Mouse (Mus musculus): Measurements from ENCODE around the gene Cux2. TPM values are rescaled to one million over a fixed set of nuclear protein-coding genes. Genes with fewer than 3 reads are reported as not detected.
A peak's percentile ranks its signal among the peaks of the same experiment; 100 is the strongest.

Cux2 gene
- polyA plus RNA-seq, 1 experiment, result 36.7 TPM

- peak within 1 kb of the TSS; percentile 89 for H3K4me3 ChIP-seq (replicated peaks; ENCODE audit: insufficient read depth, low read depth, low read length)
- peaks cover 13% of the 10 kb centered on the region for H3K4me1 ChIP-seq (ENCODE audit: control insufficient read depth, insufficient read depth, low read length)
- peak in 1 of 2 experiments; percentile 29 for DNase-seq
- H3K27me3 ChIP-seq (ENCODE audit: control insufficient read depth, insufficient read depth, low read length), result no peaks in the 10 kb centered on the region
- no peak for TF ChIP-seq POLR2A (IDR thresholded peaks at IDR 0.05; ENCODE audit: borderline replicate concordance, insufficient read depth, low read length)
- no peak for TF ChIP-seq CTCF (IDR thresholded peaks at IDR 0.05; ENCODE audit: borderline replicate concordance, insufficient read depth, low read depth, low read length)
- 7% methylated on average over 35 of the region's 35 CpGs for WGBS
- H3K27ac ChIP-seq (ENCODE audit: insufficient read depth, low read length), result peak within 1 kb of the TSS; percentile 73
Observed at GRCm38 (mm10) chr5:121837441-121838340, 212.2 kb downstream of the Cux2 start, which contains the start of gene Sh2b3. TSS of gene Sh2b3 (minus strand) at chr5:121837646.

- TF ChIP-seq CTCF (IDR thresholded peaks at IDR 0.05; ENCODE audit: borderline replicate concordance, insufficient read depth, low read depth, low read length), result no peak
- peak; percentile 68 for TF ChIP-seq POLR2A (IDR thresholded peaks at IDR 0.05; ENCODE audit: borderline replicate concordance, insufficient read depth, low read length)
- peaks cover 14% of the 10 kb centered on the region for H3K4me1 ChIP-seq (ENCODE audit: control insufficient read depth, insufficient read depth, low read length)
- H3K27me3 ChIP-seq (ENCODE audit: control insufficient read depth, insufficient read depth, low read length), result no peaks in the 10 kb centered on the region
- peak overlapping the region; percentile 73 for H3K27ac ChIP-seq (ENCODE audit: insufficient read depth, low read length)
- under 1% methylated on average over 76 of the region's 77 CpGs for WGBS
- DNase-seq, result peak; percentile 81 to 82
- peak overlapping the region; percentile 89 for H3K4me3 ChIP-seq (replicated peaks; ENCODE audit: insufficient read depth, low read depth, low read length)
Observed at GRCm38 (mm10) chr5:121836692-121837415, 213.0 kb downstream of the Cux2 start.

- Histone ChIP-seq H3K4me1 (ENCODE audit: control insufficient read depth, insufficient read depth, low read length) (peaks cover 21% of the 10 kb centered on the region), H3K27ac (ENCODE audit: insufficient read depth, low read length) (peak overlapping the region; percentile 73), H3K4me3 (replicated peaks; ENCODE audit: insufficient read depth, low read depth, low read length) (peak overlapping the region; percentile 89), H3K27me3 (ENCODE audit: control insufficient read depth, insufficient read depth, low read length) (no peaks in the 10 kb centered on the region)
- no peak for TF ChIP-seq POLR2A (IDR thresholded peaks at IDR 0.05; ENCODE audit: borderline replicate concordance, insufficient read depth, low read length)
- WGBS, result under 1% methylated on average over 51 of the region's 51 CpGs
- peak in 1 of 2 experiments; percentile 85 for DNase-seq
Observed at GRCm38 (mm10) chr5:121835949-121836691, 213.8 kb downstream of the Cux2 start.

- TF ChIP-seq POLR2A (IDR thresholded peaks at IDR 0.05; ENCODE audit: borderline replicate concordance, insufficient read depth, low read length) (no peak), CTCF (IDR thresholded peaks at IDR 0.05; ENCODE audit: borderline replicate concordance, insufficient read depth, low read depth, low read length) (no peak)
- peaks cover 27% of the 10 kb centered on the region for H3K4me1 ChIP-seq (ENCODE audit: control insufficient read depth, insufficient read depth, low read length)
- DNase-seq, result peak in 1 of 2 experiments; percentile 44
- WGBS, result 9% methylated on average over 12 of the region's 12 CpGs
- peak overlapping the region; percentile 35 for H3K27ac ChIP-seq (ENCODE audit: insufficient read depth, low read length)
- no peaks in the 10 kb centered on the region for H3K27me3 ChIP-seq (ENCODE audit: control insufficient read depth, insufficient read depth, low read length)
- H3K4me3 ChIP-seq (replicated peaks; ENCODE audit: insufficient read depth, low read depth, low read length), result peak overlapping the region; percentile 89
Observed at GRCm38 (mm10) chr5:121834991-121835747, 214.7 kb downstream of the Cux2 start.

- Histone ChIP-seq H3K27ac (ENCODE audit: insufficient read depth, low read length) (peak overlapping the region; percentile 69), H3K4me3 (replicated peaks; ENCODE audit: insufficient read depth, low read depth, low read length) (peak overlapping the region; percentile 89), H3K27me3 (ENCODE audit: control insufficient read depth, insufficient read depth, low read length) (no peaks in the 10 kb centered on the region), H3K4me1 (ENCODE audit: control insufficient read depth, insufficient read depth, low read length) (peaks cover 35% of the 10 kb centered on the region)
- no peak for TF ChIP-seq CTCF (IDR thresholded peaks at IDR 0.05; ENCODE audit: borderline replicate concordance, insufficient read depth, low read depth, low read length)
- TF ChIP-seq POLR2A (IDR thresholded peaks at IDR 0.05; ENCODE audit: borderline replicate concordance, insufficient read depth, low read length), result no peak
- 22% methylated on average over 7 of the region's 7 CpGs for WGBS
- DNase-seq, result no peak
Observed at GRCm38 (mm10) chr5:121834241-121834606, 215.7 kb downstream of the Cux2 start.

- no peaks in the 10 kb centered on the region for H3K27me3 ChIP-seq (ENCODE audit: control insufficient read depth, insufficient read depth, low read length)
- H3K4me1 ChIP-seq (ENCODE audit: control insufficient read depth, insufficient read depth, low read length), result peaks cover 38% of the 10 kb centered on the region
- WGBS, result 14% methylated on average over 10 of the region's 10 CpGs
- no peak for TF ChIP-seq CTCF (IDR thresholded peaks at IDR 0.05; ENCODE audit: borderline replicate concordance, insufficient read depth, low read depth, low read length)
- no peak for TF ChIP-seq POLR2A (IDR thresholded peaks at IDR 0.05; ENCODE audit: borderline replicate concordance, insufficient read depth, low read length)
- H3K4me3 ChIP-seq (replicated peaks; ENCODE audit: insufficient read depth, low read depth, low read length), result peak overlapping the region; percentile 89
- peak; percentile 57 to 67 for DNase-seq
- peak overlapping the region; percentile 69 for H3K27ac ChIP-seq (ENCODE audit: insufficient read depth, low read length)
Observed at GRCm38 (mm10) chr5:121833572-121834240, 216.2 kb downstream of the Cux2 start.

All from cerebellum, adult 2 months (tissue).